Mouse (Mus musculus) erythroblast, embryonic 14.5 days (primary cell): ENCODE results near the gene Lhfp.

ENCODE experiments used
- GATA1 ChIP-seq: IDR thresholded peaks from 2 replicates; pipeline ENCODE4 v1.6.1; 2012; ENCODE audit warnings: low read length, inconsistent platforms, mixed read lengths
- TAL1 ChIP-seq: IDR thresholded peaks from 3 replicates; pipeline ENCODE4 v1.6.1; 2012; ENCODE audit warnings: low read length, inconsistent platforms, mixed read lengths

DNA sequence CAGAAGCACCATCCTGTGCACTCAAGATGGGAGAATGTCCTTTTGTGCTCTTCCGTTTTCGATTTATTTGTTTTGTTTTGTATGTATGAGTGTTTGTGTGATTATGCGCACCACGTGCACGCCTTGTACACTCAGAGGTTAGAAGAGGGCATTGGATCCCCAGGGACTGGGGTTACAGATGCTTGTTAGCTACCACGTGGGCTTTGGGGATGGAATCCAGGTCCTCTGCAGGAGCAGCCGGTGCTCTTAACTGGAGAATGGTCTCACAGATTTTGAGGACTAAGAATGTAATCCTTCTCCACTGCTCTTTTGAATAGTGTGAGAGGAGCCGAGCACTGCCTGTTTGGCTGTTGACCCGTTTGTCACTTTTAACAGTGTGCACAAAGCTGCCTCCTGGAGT, 101.2 kb downstream of the Lhfp start:
- no peak for TF ChIP-seq GATA1
- no peak for TF ChIP-seq TAL1
